Mouse (Mus musculus) ES-E14 (cell line): ENCODE measurements around the gene Nkiras2. TPM values are rescaled to one million over a fixed set of nuclear protein-coding genes. Genes with fewer than 3 reads are reported as not detected.

ENCODE experiments used
- DNase-seq: peaks from one replicate; pipeline ENCODE4 v3.0.0-alpha.2; 2013; ENCODE audit warnings: low read depth, low spot score
- H3K27ac ChIP-seq: 2 replicates; pipeline ENCODE4 v1.5.1; 2012; ENCODE audit warnings: low read depth, mild to moderate bottlenecking, low read length, moderate library complexity, mixed read lengths; ENCODE audit not compliant: poor library complexity, insufficient read depth, severe bottlenecking
- H3K36me3 ChIP-seq: 2 replicates; pipeline ENCODE4 v1.6.1; 2012; ENCODE audit warnings: mild to moderate bottlenecking, low read length, moderate library complexity, mixed read lengths; ENCODE audit not compliant: control insufficient read depth, poor library complexity, insufficient read depth, severe bottlenecking
- H3K4me1 ChIP-seq, 2 experiments: fragments of 150-350 bp in 1 of 2; sonication (generic) in 1 of 2; 2 replicates each; pipeline ENCODE4 v1.6.1; 2012; ENCODE audit warnings: low read length in 2 of 2, mild to moderate bottlenecking in 1 of 2, mixed read lengths in 1 of 2; ENCODE audit not compliant: control insufficient read depth in 2 of 2, insufficient read depth in 2 of 2, poor library complexity in 1 of 2
- H3K4me3 ChIP-seq, 2 experiments: fragments of 150-350 bp in 1 of 2; sonication (generic) in 1 of 2; 2 replicates each; pipeline ENCODE4 v1.5.1; 2012; ENCODE audit warnings: low read length in 2 of 2, low read depth in 1 of 2, mild to moderate bottlenecking in 1 of 2, mixed read lengths in 1 of 2; ENCODE audit not compliant: insufficient read depth in 1 of 2, poor library complexity in 1 of 2, severe bottlenecking in 1 of 2
- H3K9ac ChIP-seq: 2 replicates; pipeline ENCODE4 v1.6.1; 2012; ENCODE audit warnings: low read depth, mild to moderate bottlenecking, low read length, mixed read lengths; ENCODE audit not compliant: poor library complexity, insufficient read depth, severe bottlenecking
- H3K9me3 ChIP-seq: fragments of 150-350 bp; sonication (generic); 2 replicates; pipeline ENCODE4 v1.6.1; 2012; ENCODE audit warnings: low read depth, mild to moderate bottlenecking, low read length; ENCODE audit not compliant: control insufficient read depth, insufficient read depth
- CHD2 ChIP-seq: IDR thresholded peaks from 2 replicates; pipeline ENCODE4 v1.6.1; 2014; ENCODE audit warnings: mild to moderate bottlenecking, low read depth, low read length, inconsistent platforms
- HCFC1 ChIP-seq: IDR thresholded peaks from 2 replicates; pipeline ENCODE4 v1.6.1; 2012; ENCODE audit warnings: low read length, inconsistent platforms, borderline replicate concordance; ENCODE audit not compliant: insufficient read depth
- MAFK ChIP-seq: IDR thresholded peaks from 2 replicates; pipeline ENCODE4 v1.6.1; 2014; ENCODE audit warnings: mild to moderate bottlenecking, low read depth, low read length, inconsistent platforms; ENCODE audit not compliant: insufficient read depth
- ZC3H11A ChIP-seq: IDR thresholded peaks from 2 replicates; pipeline ENCODE4 v1.6.1; 2012; ENCODE audit warnings: low read depth, mild to moderate bottlenecking, inconsistent platforms, low read length, borderline replicate concordance
- ZNF384 ChIP-seq: IDR thresholded peaks from 2 replicates; pipeline ENCODE4 v1.6.1; 2012; ENCODE audit warnings: low read depth, low read length, inconsistent platforms
- in situ Hi-C, 2 experiments: fragments of 600-800 bp; cut with MboI; formaldehyde crosslinking; loops; one replicate each; pipeline ENCODE4 v1.15.1; 2025; ENCODE audit warnings: low sequenced_read_pairs in 2 of 2, inconsistent platforms in 1 of 2; ENCODE audit not compliant: unreplicated experiment in 2 of 2
- total RNA-seq: library from RNA; depleted of rRNA; stranded (reverse); fragments of 300-350 nt; gene quantifications from 2 replicates; pipeline ENCODE4 v1.2.3, GENCODE M21; 2012

Nkiras2 gene
- total RNA-seq, 1 experiment: 30.7 TPM

GRCm38 (mm10) chr11:100582836-100583235 lies 36.2 kb upstream of the Nkiras2 start:
- TF ChIP-seq ZNF384: no peak
- no peak for TF ChIP-seq ZC3H11A
- no peak for TF ChIP-seq CHD2
- TF ChIP-seq MAFK: no peak
- no peak for TF ChIP-seq HCFC1
- H3K27ac ChIP-seq: no peak overlapping the region
- no peaks in the 10 kb centered on the region for H3K9me3 ChIP-seq
- DNase-seq: no peak
- peaks cover 83% of the 10 kb centered on the region for H3K36me3 ChIP-seq
- in situ Hi-C loops: no loop called here
- H3K4me3 ChIP-seq: no peak overlapping the region
- no peaks in the 10 kb centered on the region for H3K4me1 ChIP-seq
- H3K9ac ChIP-seq: no peak overlapping the region

GRCm38 (mm10) chr11:100584561-100584961 lies 34.5 kb upstream of the Nkiras2 start:
- Histone ChIP-seq H3K4me3 (no peak overlapping the region), H3K9me3 (no peaks in the 10 kb centered on the region), H3K36me3 (peaks cover 79% of the 10 kb centered on the region), H3K4me1 (no peaks in the 10 kb centered on the region), H3K9ac (no peak overlapping the region), H3K27ac (no peak overlapping the region)
- in situ Hi-C loops: no loop called here
- no peak for TF ChIP-seq HCFC1
- no peak for TF ChIP-seq MAFK
- no peak for TF ChIP-seq ZC3H11A
- no peak for TF ChIP-seq ZNF384
- no peak for TF ChIP-seq CHD2
- no peak for DNase-seq

DNA sequence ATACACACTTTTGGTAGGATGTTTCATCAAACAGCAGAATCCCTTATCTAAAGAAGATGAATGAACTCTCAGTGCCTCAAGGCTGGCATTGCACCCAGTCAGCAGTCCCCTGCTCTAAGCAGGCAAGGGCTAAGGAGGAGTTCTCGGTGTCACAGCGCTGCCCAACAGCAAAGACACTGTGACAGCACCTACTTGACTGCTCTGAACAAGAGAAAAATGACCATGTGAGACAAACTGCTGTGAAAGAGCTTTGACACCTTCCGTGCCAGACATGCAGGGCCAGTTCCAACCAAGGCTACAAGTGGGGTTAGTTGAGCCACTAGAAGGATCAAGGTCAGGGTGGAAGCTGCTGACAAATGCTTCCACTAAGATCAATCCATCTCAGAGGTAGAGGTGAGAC lies 33.9 kb upstream of the Nkiras2 start:
- Histone ChIP-seq H3K4me3 (no peak overlapping the region), H3K36me3 (peaks cover 77% of the 10 kb centered on the region), H3K27ac (no peak overlapping the region), H3K9me3 (no peaks in the 10 kb centered on the region), H3K9ac (no peak overlapping the region), H3K4me1 (no peaks in the 10 kb centered on the region)
- no peak for TF ChIP-seq MAFK
- TF ChIP-seq ZNF384: no peak
- no peak for DNase-seq
- in situ Hi-C loops: no loop called here

- Histone ChIP-seq H3K36me3 (peaks cover 72% of the 10 kb centered on the region), H3K4me3 (no peak overlapping the region), H3K9ac (no peak overlapping the region), H3K9me3 (no peaks in the 10 kb centered on the region), H3K4me1 (no peaks in the 10 kb centered on the region), H3K27ac (no peak overlapping the region)
- TF ChIP-seq HCFC1: no peak
- TF ChIP-seq CHD2: no peak
- TF ChIP-seq MAFK: no peak
- TF ChIP-seq ZNF384: no peak
- no peak for TF ChIP-seq ZC3H11A
- in situ Hi-C loops: no loop called here
- no peak for DNase-seq
Measured at GRCm38 (mm10) chr11:100588462-100588861, 30.6 kb upstream of the Nkiras2 start.

DNA sequence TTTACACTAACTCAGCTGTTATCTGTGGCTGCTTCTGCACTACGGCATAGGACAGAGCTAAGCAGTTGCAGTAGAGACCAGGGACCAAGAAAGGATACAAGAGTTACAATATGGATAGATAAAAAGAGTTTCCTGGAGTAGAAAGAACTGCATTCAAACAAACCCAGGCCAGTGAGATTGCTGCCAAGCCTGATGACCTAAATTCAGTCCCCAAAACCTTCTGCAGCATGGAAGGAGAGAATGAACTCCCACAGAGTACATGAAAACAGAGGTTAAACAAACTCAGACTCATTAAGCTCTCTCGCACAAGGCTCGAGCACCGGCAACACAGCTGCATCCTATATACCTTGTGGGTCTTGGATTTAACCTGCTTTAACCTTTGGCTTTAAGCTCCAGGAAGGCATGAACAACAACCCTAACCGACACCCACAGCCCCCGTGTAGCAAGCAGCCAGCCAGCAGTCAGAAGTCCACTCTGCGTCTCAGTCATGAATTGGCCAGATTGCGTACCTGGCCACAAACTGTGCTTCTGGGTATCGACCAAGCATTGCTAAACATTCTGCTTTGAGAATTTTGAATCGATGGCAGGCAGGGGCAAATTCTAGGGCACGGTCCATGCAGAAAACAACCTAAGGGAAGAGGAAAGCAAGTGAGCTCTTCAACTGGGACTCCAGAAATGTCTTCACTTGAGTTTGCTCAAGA lies 26.5 kb upstream of the Nkiras2 start:
- Histone ChIP-seq H3K4me1 (no peaks in the 10 kb centered on the region), H3K9me3 (no peaks in the 10 kb centered on the region), H3K27ac (no peak overlapping the region), H3K9ac (no peak overlapping the region), H3K36me3 (peaks cover 66% of the 10 kb centered on the region), H3K4me3 (no peak overlapping the region)
- TF ChIP-seq HCFC1 (no peak), ZNF384 (no peak), ZC3H11A (no peak), CHD2 (no peak), MAFK (no peak)
- in situ Hi-C loops: no loop called here
- DNase-seq: no peak
